Mouse (Mus musculus): ENCODE measurements at regions not wholly inside any gene's neighbourhood (a gene's known extent, or its start where the extent isn't known, plus 50 kb on each side); places are given as distances from the start of the nearest gene placed in this dataset.

- TF ChIP-seq TAL1 (IDR thresholded peaks at IDR 0.05; ENCODE audit: low read length) (no peak), GATA1 (IDR thresholded peaks at IDR 0.05; ENCODE audit: low read length) (no peak)
- H3K4me1 ChIP-seq (ENCODE audit: control insufficient read depth): no peaks in the 10 kb centered on the region
- no peaks in the 10 kb centered on the region for H3K36me3 ChIP-seq (ENCODE audit: control insufficient read depth)
- H3K4me3 ChIP-seq (replicated peaks): no peak overlapping the region
- no peaks in the 10 kb centered on the region for H3K9me3 ChIP-seq (ENCODE audit: control insufficient read depth, low read length)
- no peaks in the 10 kb centered on the region; the same call in 1 of the 2 replicates for H3K27me3 ChIP-seq (ENCODE audit: control insufficient read depth)
These were observed 211.8 kb upstream of the Atp6ap2 start for GRCm38 (mm10) chrX:12375796-12376195.

GRCm38 (mm10) chrX:12376238-12376980 lies 211.2 kb upstream of the Atp6ap2 start:
- no peak for TF ChIP-seq GATA1 (IDR thresholded peaks at IDR 0.05; ENCODE audit: low read length)
- no peak for TF ChIP-seq TAL1 (IDR thresholded peaks at IDR 0.05; ENCODE audit: low read length)
- no peaks in the 10 kb centered on the region for H3K9me3 ChIP-seq (ENCODE audit: control insufficient read depth, low read length)
- H3K27me3 ChIP-seq (ENCODE audit: control insufficient read depth): no peaks in the 10 kb centered on the region; the same call in 1 of the 2 replicates
- no peaks in the 10 kb centered on the region for H3K4me1 ChIP-seq (ENCODE audit: control insufficient read depth)
- no peaks in the 10 kb centered on the region for H3K36me3 ChIP-seq (ENCODE audit: control insufficient read depth)
- H3K4me3 ChIP-seq (replicated peaks): no peak overlapping the region

DNA sequence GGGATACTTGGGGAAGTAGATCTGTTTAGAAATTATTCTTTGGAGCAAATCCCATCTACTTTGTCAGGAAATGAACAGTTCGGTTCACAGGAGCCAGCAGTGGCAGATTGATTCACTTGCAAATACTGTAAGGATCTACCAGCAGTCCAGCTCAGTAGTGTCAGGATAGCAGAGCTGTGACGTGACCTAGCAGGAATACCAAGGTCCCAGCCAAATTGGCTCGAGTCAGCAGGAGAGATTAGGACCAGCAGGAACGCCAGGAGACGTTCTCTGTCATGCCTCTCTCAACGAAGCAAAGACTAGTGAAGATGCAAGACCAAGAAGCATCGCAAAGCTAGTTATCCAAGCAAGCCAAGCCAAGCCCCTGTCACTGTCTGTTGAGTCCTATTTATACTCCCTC lies 210.2 kb upstream of the Atp6ap2 start:
- H3K27me3 ChIP-seq (ENCODE audit: control insufficient read depth): no peaks in the 10 kb centered on the region; the same call in 1 of the 2 replicates
- H3K4me1 ChIP-seq (ENCODE audit: control insufficient read depth): no peaks in the 10 kb centered on the region
- TF ChIP-seq GATA1 (IDR thresholded peaks at IDR 0.05; ENCODE audit: low read length) (no peak), TAL1 (IDR thresholded peaks at IDR 0.05; ENCODE audit: low read length) (no peak)
- H3K4me3 ChIP-seq (replicated peaks): no peak overlapping the region
- no peaks in the 10 kb centered on the region for H3K9me3 ChIP-seq (ENCODE audit: control insufficient read depth, low read length)
- no peaks in the 10 kb centered on the region for H3K36me3 ChIP-seq (ENCODE audit: control insufficient read depth)

DNA sequence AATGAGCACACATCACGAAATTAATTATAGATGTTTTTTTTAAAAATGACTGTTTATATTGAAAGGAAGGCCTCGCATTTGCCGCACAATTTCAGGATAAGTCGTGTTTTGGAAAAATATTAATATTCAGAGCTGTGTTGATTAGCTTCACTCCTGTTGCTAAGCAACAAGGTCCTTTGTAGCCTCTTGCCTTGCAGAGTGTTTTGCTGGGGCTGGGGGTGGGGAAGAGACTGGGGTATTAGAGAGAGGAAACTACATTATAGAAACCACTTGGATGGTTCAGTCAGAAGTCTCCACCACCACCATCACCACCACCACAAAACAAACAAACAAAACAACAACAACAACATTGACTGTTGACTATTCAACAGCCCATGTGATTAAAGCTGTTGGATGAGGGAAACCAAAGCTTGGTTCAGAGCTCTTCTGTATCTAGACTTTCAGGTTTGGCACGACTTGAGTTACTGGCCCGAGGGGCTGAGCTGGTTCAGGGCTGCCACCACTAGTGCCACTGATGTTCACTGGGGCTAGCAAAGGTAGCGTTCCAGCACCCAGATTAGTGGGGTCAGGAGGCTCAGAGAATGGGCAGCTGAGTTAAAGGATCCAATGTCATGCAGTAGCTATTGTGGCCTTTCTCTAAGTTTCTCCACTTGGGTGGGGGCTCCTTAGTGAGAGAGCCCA lies 195.3 kb upstream of the Atp6ap2 start:
- Histone ChIP-seq H3K4me3 (replicated peaks) (no peak overlapping the region), H3K9me3 (ENCODE audit: control insufficient read depth, low read length) (peaks cover 2% of the 10 kb centered on the region; the same call in 1 of the 2 replicates), H3K27me3 (ENCODE audit: control insufficient read depth) (no peaks in the 10 kb centered on the region; the same call in 1 of the 2 replicates), H3K4me1 (ENCODE audit: control insufficient read depth) (no peaks in the 10 kb centered on the region), H3K36me3 (ENCODE audit: control insufficient read depth) (no peaks in the 10 kb centered on the region)
- TF ChIP-seq TAL1 (IDR thresholded peaks at IDR 0.05; ENCODE audit: low read length): no peak
- no peak for TF ChIP-seq GATA1 (IDR thresholded peaks at IDR 0.05; ENCODE audit: low read length)

DNA sequence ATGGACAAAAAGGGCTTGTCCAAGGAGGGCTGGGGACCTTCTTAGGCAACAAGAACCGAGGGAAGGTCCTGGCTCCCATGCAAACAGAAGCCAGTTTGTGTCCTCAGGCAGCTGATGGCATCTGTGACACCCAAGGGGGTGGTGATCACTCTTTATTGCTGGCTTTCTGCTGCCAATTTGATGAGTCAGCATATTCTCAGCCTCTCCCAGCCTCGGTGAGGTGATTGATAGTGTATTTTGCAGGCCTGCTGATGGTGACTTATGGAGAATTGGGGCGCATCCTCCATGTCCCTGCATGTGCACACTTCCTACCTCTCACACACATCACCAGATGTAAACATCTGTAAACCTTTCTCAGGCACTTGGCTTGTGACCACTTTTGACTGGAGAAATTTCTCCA lies 178.3 kb upstream of the Atp6ap2 start:
- Histone ChIP-seq H3K4me3 (replicated peaks) (no peak overlapping the region), H3K4me1 (ENCODE audit: control insufficient read depth) (no peaks in the 10 kb centered on the region), H3K27me3 (ENCODE audit: control insufficient read depth) (no peaks in the 10 kb centered on the region), H3K9me3 (ENCODE audit: control insufficient read depth, low read length) (no peaks in the 10 kb centered on the region; the same call in 1 of the 2 replicates), H3K36me3 (ENCODE audit: control insufficient read depth) (no peaks in the 10 kb centered on the region)
- TF ChIP-seq TAL1 (IDR thresholded peaks at IDR 0.05; ENCODE audit: low read length) (no peak), GATA1 (IDR thresholded peaks at IDR 0.05; ENCODE audit: low read length) (no peak)

- Histone ChIP-seq H3K27me3 (ENCODE audit: control insufficient read depth) (no peaks in the 10 kb centered on the region), H3K36me3 (ENCODE audit: control insufficient read depth) (no peaks in the 10 kb centered on the region), H3K4me3 (replicated peaks) (no peak overlapping the region), H3K4me1 (ENCODE audit: control insufficient read depth) (no peaks in the 10 kb centered on the region), H3K9me3 (ENCODE audit: control insufficient read depth, low read length) (no peaks in the 10 kb centered on the region)
- TF ChIP-seq TAL1 (IDR thresholded peaks at IDR 0.05; ENCODE audit: low read length): no peak
- TF ChIP-seq GATA1 (IDR thresholded peaks at IDR 0.05; ENCODE audit: low read length): no peak
These were observed 162.0 kb upstream of the Atp6ap2 start for GRCm38 (mm10) chrX:12425566-12425965.

GRCm38 (mm10) chrX:12426664-12427063 lies 160.9 kb upstream of the Atp6ap2 start:
- H3K4me1 ChIP-seq (ENCODE audit: control insufficient read depth): no peaks in the 10 kb centered on the region
- H3K27me3 ChIP-seq (ENCODE audit: control insufficient read depth): no peaks in the 10 kb centered on the region
- H3K9me3 ChIP-seq (ENCODE audit: control insufficient read depth, low read length): no peaks in the 10 kb centered on the region
- H3K36me3 ChIP-seq (ENCODE audit: control insufficient read depth): no peaks in the 10 kb centered on the region
- no peak for TF ChIP-seq GATA1 (IDR thresholded peaks at IDR 0.05; ENCODE audit: low read length)
- no peak for TF ChIP-seq TAL1 (IDR thresholded peaks at IDR 0.05; ENCODE audit: low read length)
- no peak overlapping the region for H3K4me3 ChIP-seq (replicated peaks)

DNA sequence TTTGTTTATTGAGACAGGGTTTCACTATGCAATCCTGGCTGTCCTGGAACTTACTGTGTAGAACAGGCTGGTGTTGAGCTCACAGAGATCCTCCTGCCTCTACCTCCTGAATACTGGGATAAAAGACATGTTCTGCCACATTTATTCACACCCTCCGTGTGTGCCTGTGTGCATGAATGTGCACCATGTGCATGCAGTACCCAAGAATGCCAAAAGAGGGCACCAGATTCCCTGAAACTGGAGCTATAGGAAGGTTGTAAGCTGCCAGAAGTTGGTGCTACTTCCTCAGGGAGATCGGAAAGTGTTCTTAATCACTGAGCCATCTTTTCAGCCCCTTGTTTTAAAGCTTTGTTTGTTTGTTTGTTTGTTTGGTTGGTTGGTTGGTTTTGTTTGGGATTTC lies 155.3 kb upstream of the Atp6ap2 start:
- Histone ChIP-seq H3K4me3 (replicated peaks) (no peak overlapping the region), H3K27me3 (ENCODE audit: control insufficient read depth) (no peaks in the 10 kb centered on the region), H3K4me1 (ENCODE audit: control insufficient read depth) (no peaks in the 10 kb centered on the region), H3K9me3 (ENCODE audit: control insufficient read depth, low read length) (peaks cover 3% of the 10 kb centered on the region), H3K36me3 (ENCODE audit: control insufficient read depth) (no peaks in the 10 kb centered on the region)
- TF ChIP-seq GATA1 (IDR thresholded peaks at IDR 0.05; ENCODE audit: low read length): no peak
- TF ChIP-seq TAL1 (IDR thresholded peaks at IDR 0.05; ENCODE audit: low read length): no peak

GRCm38 (mm10) chrX:12435656-12436055 lies 151.9 kb upstream of the Atp6ap2 start:
- Histone ChIP-seq H3K27me3 (ENCODE audit: control insufficient read depth) (no peaks in the 10 kb centered on the region), H3K9me3 (ENCODE audit: control insufficient read depth, low read length) (peaks cover 3% of the 10 kb centered on the region), H3K4me1 (ENCODE audit: control insufficient read depth) (no peaks in the 10 kb centered on the region), H3K4me3 (replicated peaks) (no peak overlapping the region), H3K36me3 (ENCODE audit: control insufficient read depth) (no peaks in the 10 kb centered on the region)
- TF ChIP-seq GATA1 (IDR thresholded peaks at IDR 0.05; ENCODE audit: low read length): no peak
- TF ChIP-seq TAL1 (IDR thresholded peaks at IDR 0.05; ENCODE audit: low read length): no peak

Measured in erythroblast, embryonic 14.5 days (primary cell).